Mouse (Mus musculus) lung, postnatal 0 days (tissue): ENCODE data around the gene Slc25a19.

Experiments used
- CTCF ChIP-seq: IDR thresholded peaks from 2 replicates; pipeline ENCODE4 v1.5.1; 2016; ENCODE audit warnings: antibody characterized with exemption, mild to moderate bottlenecking
- EP300 ChIP-seq: IDR thresholded peaks from 2 replicates; pipeline ENCODE4 v1.6.1; 2016; ENCODE audit warnings: antibody characterized with exemption, mild to moderate bottlenecking, control low read depth

- TF ChIP-seq CTCF (no peak), EP300 (no peak)
These were observed 25.1 kb upstream of the Slc25a19 start for GRCm38 (mm10) chr11:115653194-115653593.
